Mouse (Mus musculus) intestine, embryonic 16.5 days (tissue): ENCODE measurements around the gene Olfr809. TPM values are rescaled to one million over a fixed set of nuclear protein-coding genes. Genes with fewer than 3 reads are reported as not detected.

ENCODE experiments used
- microRNA-seq: library from miRNA; unstranded; fragments of <30 nt; microRNA quantifications from one replicate; pipeline ENCODE4, GENCODE M21; 2016
- polyA plus RNA-seq: library from polyadenylated mRNA; unstranded; fragments of >200 nt; fragmentation: Nextera tagmentation; extraction: Ambion mirVana; gene quantifications from 2 replicates; pipeline ENCODE4 v1.2.1, GENCODE M21; 2015

The Olfr809 gene
- polyA plus RNA-seq, 1 experiment from 2014 or later, result not detected

Small RNAs within 50 kb of the gene (microRNA-seq; reads per million reads assigned to microRNA genes)
- gene Gm24485, result not detected

Other genes starting within 250 kb of the Olfr809 start
- gene Olfr792, start 235.5 kb upstream of the Olfr809 start, polyA plus RNA-seq, result not detected in 2 replicates
- not detected in 2 replicates for gene Olfr794, start 207.0 kb upstream of the Olfr809 start, polyA plus RNA-seq
- not detected in 2 replicates for gene Olfr796, start 162.1 kb upstream of the Olfr809 start, polyA plus RNA-seq
- not detected in 2 replicates for gene Olfr798, start 146.7 kb upstream of the Olfr809 start, polyA plus RNA-seq
- gene Olfr799, start 137.2 kb upstream of the Olfr809 start, polyA plus RNA-seq, result not detected in 2 replicates
- not detected in 2 replicates for gene Olfr800, start 116.9 kb upstream of the Olfr809 start, polyA plus RNA-seq
- gene Olfr801, start 100.8 kb upstream of the Olfr809 start, polyA plus RNA-seq, result not detected in 2 replicates
- not detected in 2 replicates for gene Olfr802, start 86.5 kb upstream of the Olfr809 start, polyA plus RNA-seq
- not detected in 2 replicates for gene Olfr803, start 80.4 kb upstream of the Olfr809 start, polyA plus RNA-seq
- not detected in 2 replicates for gene Olfr804, start 71.4 kb upstream of the Olfr809 start, polyA plus RNA-seq
- not detected in 2 replicates for gene Olfr805, start 45.3 kb upstream of the Olfr809 start, polyA plus RNA-seq
- gene Olfr806, start 32.7 kb upstream of the Olfr809 start, polyA plus RNA-seq, result not detected in 2 replicates
- gene Olfr807, start 16.8 kb upstream of the Olfr809 start, polyA plus RNA-seq, result not detected in 2 replicates
- gene Olfr808, start 9.2 kb upstream of the Olfr809 start, polyA plus RNA-seq, result not detected in 2 replicates
- gene Olfr810, start 20.3 kb downstream of the Olfr809 start, polyA plus RNA-seq, result not detected in 2 replicates
- gene Olfr811, start 29.8 kb downstream of the Olfr809 start, polyA plus RNA-seq, result not detected in 2 replicates
- not detected in 2 replicates for gene Olfr812, start 71.5 kb downstream of the Olfr809 start, polyA plus RNA-seq
- not detected in 2 replicates for gene Olfr813, start 80.7 kb downstream of the Olfr809 start, polyA plus RNA-seq
- not detected in 2 replicates for gene Olfr814, start 105.2 kb downstream of the Olfr809 start, polyA plus RNA-seq
- not detected in 2 replicates for gene Olfr815, start 131.2 kb downstream of the Olfr809 start, polyA plus RNA-seq
- not detected in 2 replicates for gene Olfr816, start 141.0 kb downstream of the Olfr809 start, polyA plus RNA-seq
- gene Olfr818, start 174.5 kb downstream of the Olfr809 start, polyA plus RNA-seq, result not detected in 2 replicates
- gene Olfr819, start 192.6 kb downstream of the Olfr809 start, polyA plus RNA-seq, result not detected in 2 replicates
- gene Olfr247, start 201.5 kb downstream of the Olfr809 start, polyA plus RNA-seq, result not detected in 2 replicates
- not detected in 2 replicates for gene Gm10310, start 210.4 kb downstream of the Olfr809 start, polyA plus RNA-seq
- not detected in 2 replicates for gene Olfr820, start 238.0 kb downstream of the Olfr809 start, polyA plus RNA-seq